Mouse (Mus musculus): ENCODE measurements around the gene Lat2. TPM values are rescaled to one million over a fixed set of nuclear protein-coding genes. Genes with fewer than 3 reads are reported as not detected.

The Lat2 gene
- total and polyA plus RNA-seq, 2 experiments: 1.0 to 1.4 TPM

DNA sequence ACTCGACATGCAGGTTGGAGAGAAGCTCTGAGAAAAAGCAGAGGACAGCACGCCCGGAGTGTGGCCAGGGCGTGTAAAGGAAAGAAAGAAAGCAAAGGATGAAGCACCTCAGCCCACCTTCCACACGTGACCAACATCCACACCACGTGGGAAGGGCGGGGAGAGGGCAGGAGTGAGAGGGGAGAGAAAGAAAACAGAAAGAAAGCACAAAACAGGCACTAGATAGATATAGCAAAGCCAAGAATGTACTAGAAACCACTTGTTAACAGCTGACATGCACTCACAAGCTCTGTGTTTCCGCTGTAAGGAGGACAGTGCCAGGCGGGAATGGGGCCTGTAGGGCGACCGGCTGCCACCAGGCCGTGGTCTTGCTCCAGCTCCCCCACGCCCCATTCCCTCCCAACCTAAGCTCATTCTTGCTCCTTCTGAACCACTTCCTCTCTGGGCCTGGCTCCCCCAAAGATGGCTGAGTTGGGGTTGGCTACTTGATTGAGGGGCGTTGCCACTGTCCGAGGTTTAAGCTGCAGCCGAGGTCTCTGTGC lies 6.3 kb upstream of the Lat2 start:
- TF ChIP-seq CTCF (IDR thresholded peaks at IDR 0.05; ENCODE audit: low read depth, low read length) (no peak), POLR2A (IDR thresholded peaks at IDR 0.05; ENCODE audit: extremely low read depth, insufficient read depth, low read length) (no peak)
- H3K79me2 ChIP-seq (ENCODE audit: control insufficient read depth, insufficient read depth, low read length): no peaks in the 10 kb centered on the region; the same call in 1 of the 2 replicates
- H3K27ac ChIP-seq (replicated peaks; ENCODE audit: insufficient read depth, low read depth, low read length): no peak overlapping the region
- no peaks in the 10 kb centered on the region for H3K27me3 ChIP-seq (ENCODE audit: control insufficient read depth, insufficient read depth, low read length)
- no peak overlapping the region for H3K4me3 ChIP-seq (ENCODE audit: insufficient read depth, low read depth, low read length)
- no peak overlapping the region for H3K9ac ChIP-seq (ENCODE audit: low read depth, low read length)
- WGBS: 91% methylated on average over 16 of the region's 16 CpGs
- no peak for DNase-seq (ENCODE audit: extremely low read depth, low read depth, low spot score)
- H3K4me1 ChIP-seq (ENCODE audit: control insufficient read depth, insufficient read depth, low read length): no peaks in the 10 kb centered on the region
- H3K36me3 ChIP-seq (ENCODE audit: control insufficient read depth, insufficient read depth, low read length): peaks cover 47% of the 10 kb centered on the region

DNA sequence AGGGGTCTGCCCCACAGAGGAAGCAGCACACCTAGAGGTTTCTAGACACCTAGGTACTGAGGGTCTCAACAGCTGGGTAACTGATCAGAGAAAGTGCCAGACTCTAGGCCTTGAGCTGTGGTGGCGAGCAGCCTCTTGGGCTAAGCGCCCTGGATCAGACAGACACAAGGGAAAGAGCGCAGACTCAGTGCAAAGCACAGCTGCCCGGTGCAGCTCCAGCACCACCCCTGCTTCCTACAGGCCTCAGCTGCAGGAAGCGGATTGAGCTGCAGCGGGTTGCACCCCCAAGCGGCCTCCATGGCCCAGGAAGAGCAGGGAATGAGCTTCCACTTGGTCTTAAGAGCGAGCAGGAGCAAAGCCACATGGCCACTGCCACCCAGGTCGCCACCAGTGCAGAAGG lies 5.6 kb upstream of the Lat2 start:
- Histone ChIP-seq H3K79me2 (ENCODE audit: control insufficient read depth, insufficient read depth, low read length) (no peaks in the 10 kb centered on the region), H3K27me3 (ENCODE audit: control insufficient read depth, insufficient read depth, low read length) (no peaks in the 10 kb centered on the region), H3K27ac (replicated peaks; ENCODE audit: insufficient read depth, low read depth, low read length) (no peak overlapping the region), H3K4me1 (ENCODE audit: control insufficient read depth, insufficient read depth, low read length) (no peaks in the 10 kb centered on the region), H3K4me3 (ENCODE audit: insufficient read depth, low read depth, low read length) (no peak overlapping the region), H3K36me3 (ENCODE audit: control insufficient read depth, insufficient read depth, low read length) (peaks cover 41% of the 10 kb centered on the region), H3K9ac (ENCODE audit: low read depth, low read length) (no peak overlapping the region)
- no peak for DNase-seq (ENCODE audit: extremely low read depth, low read depth, low spot score)
- 88% methylated on average over 9 of the region's 9 CpGs for WGBS
- TF ChIP-seq CTCF (IDR thresholded peaks at IDR 0.05; ENCODE audit: low read depth, low read length) (no peak), POLR2A (IDR thresholded peaks at IDR 0.05; ENCODE audit: extremely low read depth, insufficient read depth, low read length) (no peak)

DNA sequence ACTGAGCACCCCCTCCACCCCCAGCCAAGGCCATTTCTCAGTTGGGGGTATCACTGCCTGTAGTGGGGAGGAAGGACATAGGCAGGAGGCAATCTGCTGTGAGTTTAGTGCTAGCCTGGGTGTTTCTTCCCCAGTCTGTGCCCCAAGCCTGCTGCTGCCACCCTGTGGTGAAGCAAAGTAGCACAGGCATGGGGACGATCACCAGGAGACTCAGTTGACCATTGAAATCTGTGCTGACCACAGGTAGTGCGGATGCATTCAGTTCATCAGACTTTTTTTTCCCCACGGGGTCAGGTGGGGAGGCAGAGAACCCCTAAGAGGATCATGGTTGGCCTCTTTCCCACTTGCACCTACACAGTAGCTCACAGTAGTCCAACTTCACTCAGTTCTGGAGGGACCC lies 2.2 kb upstream of the Lat2 start:
- Histone ChIP-seq H3K4me3 (ENCODE audit: insufficient read depth, low read depth, low read length) (no peak overlapping the region), H3K9ac (ENCODE audit: low read depth, low read length) (no peak overlapping the region), H3K27ac (replicated peaks; ENCODE audit: insufficient read depth, low read depth, low read length) (no peak overlapping the region), H3K79me2 (ENCODE audit: control insufficient read depth, insufficient read depth, low read length) (no peaks in the 10 kb centered on the region), H3K4me1 (ENCODE audit: control insufficient read depth, insufficient read depth, low read length) (no peaks in the 10 kb centered on the region), H3K27me3 (ENCODE audit: control insufficient read depth, insufficient read depth, low read length) (no peaks in the 10 kb centered on the region), H3K36me3 (ENCODE audit: control insufficient read depth, insufficient read depth, low read length) (peaks cover 18% of the 10 kb centered on the region; the same call in 1 of the 2 replicates)
- WGBS: 45% methylated on average over 3 of the region's 3 CpGs
- TF ChIP-seq CTCF (IDR thresholded peaks at IDR 0.05; ENCODE audit: low read depth, low read length) (peak; percentile 99), POLR2A (IDR thresholded peaks at IDR 0.05; ENCODE audit: extremely low read depth, insufficient read depth, low read length) (no peak)
- peak; percentile 39 for DNase-seq (ENCODE audit: extremely low read depth, low read depth, low spot score)

DNA sequence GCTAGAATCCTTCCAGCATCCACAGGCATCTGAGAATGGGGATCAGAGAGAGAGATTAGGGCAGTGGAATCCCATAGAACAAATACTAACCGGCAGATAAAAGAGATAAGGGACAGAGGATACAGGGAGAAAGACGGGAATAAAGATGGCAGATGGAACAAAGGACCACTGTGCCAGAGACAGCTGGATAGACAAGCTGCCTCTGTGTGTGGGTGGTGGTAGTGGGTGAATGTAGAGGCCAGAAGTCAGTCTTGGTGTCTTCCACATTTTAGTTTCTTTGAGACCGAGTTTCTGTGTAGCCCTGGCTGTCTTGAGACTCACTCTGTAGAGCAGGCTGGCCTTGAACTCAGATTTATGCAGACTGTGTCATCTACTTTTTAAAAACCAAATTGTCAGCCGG lies 955 bp upstream of the Lat2 start:
- Histone ChIP-seq H3K27me3 (ENCODE audit: control insufficient read depth, insufficient read depth, low read length) (no peaks in the 10 kb centered on the region), H3K27ac (replicated peaks; ENCODE audit: insufficient read depth, low read depth, low read length) (no peak overlapping the region), H3K36me3 (ENCODE audit: control insufficient read depth, insufficient read depth, low read length) (peaks cover 7% of the 10 kb centered on the region; the same call in 1 of the 2 replicates), H3K4me1 (ENCODE audit: control insufficient read depth, insufficient read depth, low read length) (no peaks in the 10 kb centered on the region), H3K79me2 (ENCODE audit: control insufficient read depth, insufficient read depth, low read length) (no peaks in the 10 kb centered on the region), H3K4me3 (ENCODE audit: insufficient read depth, low read depth, low read length) (no peak overlapping the region), H3K9ac (ENCODE audit: low read depth, low read length) (no peak overlapping the region)
- no peak for TF ChIP-seq POLR2A (IDR thresholded peaks at IDR 0.05; ENCODE audit: extremely low read depth, insufficient read depth, low read length)
- TF ChIP-seq CTCF (IDR thresholded peaks at IDR 0.05; ENCODE audit: low read depth, low read length): no peak
- no peak for DNase-seq (ENCODE audit: extremely low read depth, low read depth, low spot score)
- WGBS: 63% methylated on average over 4 of the region's 4 CpGs

DNA sequence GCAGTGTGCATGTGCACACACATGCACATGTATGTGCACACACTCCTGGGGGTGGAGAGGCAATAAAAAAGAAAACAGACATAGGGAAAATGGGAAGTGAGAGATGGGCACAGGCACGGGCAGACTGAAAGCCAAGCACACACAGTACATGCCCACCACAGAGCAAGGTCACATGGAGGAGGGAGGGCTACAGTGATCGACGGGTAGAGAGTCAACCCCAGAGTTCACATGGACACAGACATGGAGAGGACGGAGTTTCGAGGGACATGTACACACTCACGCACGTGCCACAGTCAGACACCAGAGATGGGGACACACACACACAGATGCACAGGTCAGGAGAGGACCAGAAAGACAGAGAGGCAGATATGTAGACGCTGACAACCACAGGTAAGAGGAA lies 555 bp upstream of the Lat2 start:
- no peak overlapping the region for H3K4me3 ChIP-seq (ENCODE audit: insufficient read depth, low read depth, low read length)
- WGBS: 81% methylated on average over 8 of the region's 8 CpGs

DNA sequence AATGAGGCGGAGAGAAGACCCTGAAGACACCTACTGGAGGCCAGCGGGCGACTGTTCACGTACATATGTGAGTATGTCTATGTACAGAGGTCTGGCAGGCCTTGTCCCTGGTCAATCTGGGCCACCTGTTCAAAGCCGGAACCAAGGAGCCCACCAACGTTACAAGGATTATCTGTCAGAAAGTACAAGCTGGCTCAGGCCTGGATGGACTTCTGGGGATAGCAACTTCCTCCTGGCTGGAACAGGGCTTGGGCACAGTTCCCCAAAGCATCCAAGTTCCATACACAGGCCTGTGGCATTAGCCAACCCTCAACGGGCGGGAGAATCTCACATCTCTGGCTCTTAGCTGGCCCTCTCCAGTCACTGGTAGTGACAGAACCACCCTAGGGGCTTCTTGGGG lies 529 bp downstream of the Lat2 start:
- Histone ChIP-seq H3K9ac (ENCODE audit: low read depth, low read length) (no peak overlapping the region), H3K4me1 (ENCODE audit: control insufficient read depth, insufficient read depth, low read length) (no peaks in the 10 kb centered on the region), H3K79me2 (ENCODE audit: control insufficient read depth, insufficient read depth, low read length) (no peaks in the 10 kb centered on the region), H3K27me3 (ENCODE audit: control insufficient read depth, insufficient read depth, low read length) (no peaks in the 10 kb centered on the region), H3K27ac (replicated peaks; ENCODE audit: insufficient read depth, low read depth, low read length) (no peak overlapping the region), H3K36me3 (ENCODE audit: control insufficient read depth, insufficient read depth, low read length) (no peaks in the 10 kb centered on the region), H3K4me3 (ENCODE audit: insufficient read depth, low read depth, low read length) (no peak overlapping the region)
- no peak for TF ChIP-seq POLR2A (IDR thresholded peaks at IDR 0.05; ENCODE audit: extremely low read depth, insufficient read depth, low read length)
- TF ChIP-seq CTCF (IDR thresholded peaks at IDR 0.05; ENCODE audit: low read depth, low read length): no peak
- no peak for DNase-seq (ENCODE audit: extremely low read depth, low read depth, low spot score)
- 94% methylated on average over 8 of the region's 8 CpGs for WGBS

More for the DNA sequence above, 555 bp upstream of the Lat2 start:
- no peak overlapping the region for H3K27ac ChIP-seq (replicated peaks; ENCODE audit: insufficient read depth, low read depth, low read length)
- peaks cover 4% of the 10 kb centered on the region; the same call in 1 of the 2 replicates for H3K36me3 ChIP-seq (ENCODE audit: control insufficient read depth, insufficient read depth, low read length)
- H3K4me1 ChIP-seq (ENCODE audit: control insufficient read depth, insufficient read depth, low read length): no peaks in the 10 kb centered on the region
- H3K27me3 ChIP-seq (ENCODE audit: control insufficient read depth, insufficient read depth, low read length): no peaks in the 10 kb centered on the region
- TF ChIP-seq CTCF (IDR thresholded peaks at IDR 0.05; ENCODE audit: low read depth, low read length) (no peak), POLR2A (IDR thresholded peaks at IDR 0.05; ENCODE audit: extremely low read depth, insufficient read depth, low read length) (no peak)
- no peaks in the 10 kb centered on the region for H3K79me2 ChIP-seq (ENCODE audit: control insufficient read depth, insufficient read depth, low read length)
- H3K9ac ChIP-seq (ENCODE audit: low read depth, low read length): no peak overlapping the region
- DNase-seq (ENCODE audit: extremely low read depth, low read depth, low spot score): no peak
